Mouse (Mus musculus): ENCODE results near the gene Nlrp6.

DNA sequence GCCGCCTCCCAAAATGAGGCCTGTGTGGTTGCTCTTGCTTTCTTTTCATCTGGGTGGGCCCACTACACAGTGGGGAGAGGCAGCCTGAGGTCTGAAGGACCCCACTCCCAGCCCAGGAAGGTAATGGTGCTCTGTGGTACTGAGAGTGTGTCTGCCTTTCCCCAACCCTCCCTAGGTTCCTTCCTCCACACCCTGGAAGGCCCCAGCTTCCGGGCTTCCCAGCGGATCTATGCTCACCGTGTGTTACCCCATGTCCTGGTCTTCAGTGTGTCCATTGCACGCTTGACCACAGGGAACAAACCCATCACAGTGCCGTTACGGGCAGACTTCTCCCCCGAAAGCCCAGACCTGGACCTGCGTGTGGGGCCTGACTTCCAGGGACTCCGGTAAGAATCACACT, 22.1 kb downstream of the Nlrp6 start:
- no peak for TF ChIP-seq POLR2A (IDR thresholded peaks at IDR 0.05; ENCODE audit: borderline replicate concordance, insufficient read depth, low read length)
- no peak for TF ChIP-seq CTCF (IDR thresholded peaks at IDR 0.05; ENCODE audit: borderline replicate concordance, insufficient read depth, low read depth, low read length)
